ENCODE assay signal across 12 mouse cellular contexts in genomic region chr1:178575706-178576105, GRCm38 (mm10).
"Had no signal": no experiment of that assay in that cellular context is flagged by ENCODE, and none has a peak within 500 bp of the region (broad histone marks: within the 10 kb centered on the region; RNA-seq: fewer than 3 reads in every experiment).

No protein-coding gene starts in this region.

- DNase-seq: retina, postnatal 1 day; right cerebral cortex, adult 18-20 months; right cerebral cortex, postnatal 14 days; right cerebral cortex, postnatal 25 days; right cerebral cortex, postnatal 4 days; spleen, adult 18-20 months; thymus, adult 18-20 months; thymus, adult 2 months; thymus, postnatal 14 days; thymus, postnatal 25 days; thymus, postnatal 36 days; thymus, postnatal 4 days had no signal
